ENCODE assay signal across 9 mouse cellular contexts in genomic region chr11:76889339-76890164, GRCm38 (mm10). TPM values are rescaled to one million over a fixed set of nuclear protein-coding genes. Genes with fewer than 3 reads are reported as not detected.
DNase-seq lines count a peak whose midpoint lies in the region; ATAC-seq and TF ChIP-seq lines count a peak whose summit lies in the region.
"Had no signal": no experiment of that assay in that cellular context is flagged by ENCODE, and none has a peak within 500 bp of the region (broad histone marks: within the 10 kb centered on the region; RNA-seq: fewer than 3 reads in every experiment).

No protein-coding gene starts in this region.

- H3K36me3 ChIP-seq in hindbrain, postnatal 0 days (ENCODE audit: insufficient read depth, low read length) = no peaks in the 10 kb centered on the region
- no peaks in the 10 kb centered on the region for H3K36me3 ChIP-seq in hindbrain, embryonic 16.5 days (ENCODE audit: control insufficient read depth, insufficient read depth, low read length)
- no peaks in the 10 kb centered on the region for H3K36me3 ChIP-seq in heart, embryonic 11.5 days (ENCODE audit: control insufficient read depth, insufficient read depth, low read length)
- H3K36me3 ChIP-seq: neural tube, embryonic 12.5 days had no signal

- 0 out of 2 replicates have a peak, but pooled peaks have one; percentile 35 for ATAC-seq in hindbrain, postnatal 0 days
- no peak for ATAC-seq in hindbrain, embryonic 16.5 days
- ATAC-seq in heart, embryonic 11.5 days (replicated peaks; ENCODE audit: insufficient number of reproducible peaks, low FRiP score, low TSS enrichment) = no peak

- no peak overlapping the region for H3K9ac ChIP-seq in hindbrain, postnatal 0 days (replicated peaks; ENCODE audit: low read length)
- H3K9ac ChIP-seq in hindbrain, embryonic 16.5 days (ENCODE audit: low read depth, low read length) = no peak overlapping the region
- no peak overlapping the region for H3K9ac ChIP-seq in heart, embryonic 11.5 days (ENCODE audit: low read depth, low read length)
- H3K9ac ChIP-seq: neural tube, embryonic 12.5 days had no signal

- H3K4me1 ChIP-seq in hindbrain, postnatal 0 days (ENCODE audit: insufficient read depth, low read length) = no peaks in the 10 kb centered on the region
- no peaks in the 10 kb centered on the region for H3K4me1 ChIP-seq in hindbrain, embryonic 16.5 days (ENCODE audit: control insufficient read depth, insufficient read depth, low read depth, low read length)
- H3K4me1 ChIP-seq in heart, embryonic 11.5 days (ENCODE audit: control insufficient read depth, insufficient read depth, low read length) = peaks cover 11% of the 10 kb centered on the region

- 73% methylated on average over 10 of the region's 10 CpGs for WGBS in hindbrain, postnatal 0 days
- 74% methylated on average over 10 of the region's 10 CpGs for WGBS in hindbrain, embryonic 16.5 days
- WGBS in heart, embryonic 11.5 days (ENCODE audit: insufficient replicate concordance) = 38% methylated on average over 10 of the region's 10 CpGs

- H3K9me3 ChIP-seq in hindbrain, postnatal 0 days (ENCODE audit: low read length) = no peaks in the 10 kb centered on the region
- no peaks in the 10 kb centered on the region for H3K9me3 ChIP-seq in hindbrain, embryonic 16.5 days (ENCODE audit: control insufficient read depth, low read length)
- no peaks in the 10 kb centered on the region for H3K9me3 ChIP-seq in heart, embryonic 11.5 days (replicated peaks; ENCODE audit: control insufficient read depth, low read length)
- H3K9me3 ChIP-seq: neural tube, embryonic 12.5 days had no signal

- DNase-seq in hindbrain, postnatal 0 days (ENCODE audit: low spot score) = no peak
- DNase-seq in kidney, postnatal 10 days = peak; percentile 61
- peak; percentile 44 for DNase-seq in naive thymus-derived CD4-positive, alpha-beta T cell, adult 2 months (ENCODE audit: low read depth)
- DNase-seq in cerebellum, postnatal 36 days = no peak
- DNase-seq in layer of hippocampus, adult 2 months (ENCODE audit: low spot score in 2 of 2) = no peak
- no peak for DNase-seq in retina, embryonic 14.5 days (ENCODE audit: low spot score)

- no peak for TF ChIP-seq CTCF in hindbrain, postnatal 0 days (IDR thresholded peaks at IDR 0.05; ENCODE audit: low read depth)
- no peak for TF ChIP-seq CTCF in layer of hippocampus, adult 2 months (conservative IDR thresholded peaks at IDR 0.05)

- no peak overlapping the region for H3K4me2 ChIP-seq in hindbrain, postnatal 0 days (ENCODE audit: low read depth, low read length)
- H3K4me2 ChIP-seq in hindbrain, embryonic 16.5 days (ENCODE audit: low read length) = no peak overlapping the region
- peak overlapping the region; percentile 38 for H3K4me2 ChIP-seq in heart, embryonic 11.5 days
- H3K4me2 ChIP-seq: neural tube, embryonic 12.5 days had no signal

- no peak overlapping the region for H3K4me3 ChIP-seq in hindbrain, postnatal 0 days (ENCODE audit: low read length)
- H3K4me3 ChIP-seq in hindbrain, embryonic 16.5 days (ENCODE audit: low read length) = no peak overlapping the region
- no peak overlapping the region for H3K4me3 ChIP-seq in heart, embryonic 11.5 days (ENCODE audit: low read depth, low read length)
- no peak overlapping the region for H3K4me3 ChIP-seq in layer of hippocampus, adult 2 months
- H3K4me3 ChIP-seq: neural tube, embryonic 12.5 days had no signal

- H3K27ac ChIP-seq in hindbrain, postnatal 0 days = peak overlapping the region; percentile 22; the same call in 1 of the 2 replicates
- no peak overlapping the region for H3K27ac ChIP-seq in hindbrain, embryonic 16.5 days (ENCODE audit: low read depth, low read length)
- H3K27ac ChIP-seq in heart, embryonic 11.5 days (ENCODE audit: low read depth, low read length) = 0 out of 2 replicates have a peak overlapping the region, but pooled peaks have one; percentile 35
- H3K27ac ChIP-seq in layer of hippocampus, adult 2 months = no peak overlapping the region; the same call in 1 of the 2 replicates
- H3K27ac ChIP-seq: neural tube, embryonic 12.5 days had no signal

- no peaks in the 10 kb centered on the region for H3K27me3 ChIP-seq in hindbrain, postnatal 0 days (ENCODE audit: insufficient read depth, low read length)
- no peaks in the 10 kb centered on the region for H3K27me3 ChIP-seq in hindbrain, embryonic 16.5 days (replicated peaks; ENCODE audit: control insufficient read depth, insufficient read depth, low read length)
- H3K27me3 ChIP-seq in heart, embryonic 11.5 days (ENCODE audit: control insufficient read depth, insufficient read depth, low read length) = no peaks in the 10 kb centered on the region
- H3K27me3 ChIP-seq: neural tube, embryonic 12.5 days had no signal

RNA-seq across cellular contexts. Expression of gene Tmigd1, which starts 12.4 kb away (rescaled TPM):
- 0.26 TPM in 1 of 2 replicates, not detected in the other for total RNA-seq in hindbrain, postnatal 0 days (2014; rRNA removed)
- not detected in 2 replicates for polyA plus RNA-seq in hindbrain, postnatal 0 days (2015; fragmentation: Nextera tagmentation; extraction: Ambion mirVana)
- 0.19 TPM in 1 of 2 replicates, not detected in the other for polyA plus RNA-seq in hindbrain, embryonic 16.5 days (2015; fragmentation: Nextera tagmentation; extraction: Ambion mirVana)
- 0.23 TPM in 1 of 2 replicates, not detected in the other for polyA plus RNA-seq in heart, embryonic 11.5 days (2014; fragmentation: Nextera tagmentation; extraction: Ambion mirVana)
- not detected for total RNA-seq in layer of hippocampus, adult 2 months (2021)
- polyA plus RNA-seq: neural tube, embryonic 12.5 days had no signal

RNA-seq across cellular contexts. Expression of gene Blmh, which starts 35.1 kb away (rescaled TPM):
- total RNA-seq in hindbrain, postnatal 0 days (2014; rRNA removed) = 56.4 and 58.8 TPM in 2 replicates
- polyA plus RNA-seq in hindbrain, postnatal 0 days (2015; fragmentation: Nextera tagmentation; extraction: Ambion mirVana) = 123 and 131 TPM in 2 replicates
- polyA plus RNA-seq in hindbrain, embryonic 16.5 days (2015; fragmentation: Nextera tagmentation; extraction: Ambion mirVana) = 139 TPM in 2 replicates
- polyA plus RNA-seq in heart, embryonic 11.5 days (2014; fragmentation: Nextera tagmentation; extraction: Ambion mirVana) = 89.0 and 111 TPM in 2 replicates
- total RNA-seq in layer of hippocampus, adult 2 months (2021) = 10 to 100 TPM; 57.7 to 58.2 TPM

RNA-seq across cellular contexts. Expression of gene Cpd, which starts 42.7 kb away (rescaled TPM):
- total RNA-seq in hindbrain, postnatal 0 days (2014; rRNA removed) = 34.7 and 41.3 TPM in 2 replicates
- polyA plus RNA-seq in hindbrain, postnatal 0 days (2015; fragmentation: Nextera tagmentation; extraction: Ambion mirVana) = 3.9 and 5.7 TPM in 2 replicates
- 3.8 and 5.6 TPM in 2 replicates for polyA plus RNA-seq in hindbrain, embryonic 16.5 days (2015; fragmentation: Nextera tagmentation; extraction: Ambion mirVana)
- 19.9 and 20.8 TPM in 2 replicates for polyA plus RNA-seq in heart, embryonic 11.5 days (2014; fragmentation: Nextera tagmentation; extraction: Ambion mirVana)
- 10 to 100 TPM; 60.0 to 62.3 TPM for total RNA-seq in layer of hippocampus, adult 2 months (2021)

Comparison
In these comparisons a context has a peak if more than half of its experiments do, and no peak if none do; other contexts are left out.
1. H3K27ac ChIP-seq: peak in hindbrain, postnatal 0 days (single experiment) and heart, embryonic 11.5 days (single experiment); none in hindbrain, embryonic 16.5 days (single experiment) and layer of hippocampus, adult 2 months (single experiment).
2. DNase-seq: peak in kidney, postnatal 10 days (single experiment) and naive thymus-derived CD4-positive, alpha-beta T cell, adult 2 months (single experiment); none in hindbrain, postnatal 0 days (single experiment), cerebellum, postnatal 36 days (0 of 2), layer of hippocampus, adult 2 months (0 of 2) and retina, embryonic 14.5 days (single experiment).